Mouse (Mus musculus): ENCODE results near the gene Rnf185.

The Rnf185 gene

DNA sequence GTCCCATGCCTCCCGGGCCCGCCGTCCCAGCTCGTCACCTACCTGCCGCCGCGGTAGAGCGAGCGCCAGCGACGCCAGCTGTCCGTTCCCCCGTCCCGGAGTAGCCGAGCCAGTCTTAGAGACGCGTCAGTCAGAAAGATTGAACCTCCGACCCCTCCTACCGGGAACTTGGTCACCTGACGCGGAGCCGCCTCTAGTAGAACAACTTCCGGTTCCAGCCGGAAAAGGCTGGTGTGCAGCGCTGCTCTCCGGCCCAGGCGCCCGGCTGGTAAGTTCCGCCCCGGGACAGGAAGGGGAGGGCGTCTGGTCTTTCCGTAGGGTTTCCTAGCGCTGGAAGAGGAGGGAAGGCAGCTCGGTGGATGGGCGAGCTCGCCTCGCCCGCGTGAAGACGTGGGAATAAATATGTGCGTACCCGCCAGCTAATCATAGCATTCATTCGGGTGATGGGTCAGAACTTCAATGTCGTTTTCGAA is at the start of gene Rnf185:
Gene Rnf185, minus strand, starts transcription at position 197 of the 473 bp plus-strand sequence.
- peak; percentile 90 for DNase-seq (ENCODE audit: low spot score)

DNA sequence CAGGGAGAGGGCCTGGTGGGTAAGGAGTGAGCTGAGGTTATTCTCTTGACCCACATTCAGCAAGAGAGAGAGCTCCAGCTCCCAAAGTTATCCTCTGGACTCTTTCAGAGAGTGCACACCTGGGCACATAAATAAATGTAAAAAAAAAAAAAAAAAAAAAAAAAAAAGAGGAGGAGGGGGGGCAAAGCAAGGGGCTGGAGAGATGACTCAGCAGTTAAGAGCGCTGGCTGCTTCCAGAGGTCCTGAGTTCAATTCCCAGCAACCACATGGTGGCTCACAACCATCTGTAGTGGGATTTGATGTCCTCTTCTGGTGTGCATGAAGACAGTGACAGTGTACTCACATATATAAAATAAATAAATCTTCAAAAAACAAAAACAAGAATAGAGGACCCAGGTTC is 45.1 kb upstream of the Rnf185 start:
- DNase-seq (ENCODE audit: low spot score) = no peak

GRCm38 (mm10) chr11:3496756-3497155 is 44.6 kb upstream of the Rnf185 start:
- no peak for DNase-seq (ENCODE audit: low spot score)

DNA sequence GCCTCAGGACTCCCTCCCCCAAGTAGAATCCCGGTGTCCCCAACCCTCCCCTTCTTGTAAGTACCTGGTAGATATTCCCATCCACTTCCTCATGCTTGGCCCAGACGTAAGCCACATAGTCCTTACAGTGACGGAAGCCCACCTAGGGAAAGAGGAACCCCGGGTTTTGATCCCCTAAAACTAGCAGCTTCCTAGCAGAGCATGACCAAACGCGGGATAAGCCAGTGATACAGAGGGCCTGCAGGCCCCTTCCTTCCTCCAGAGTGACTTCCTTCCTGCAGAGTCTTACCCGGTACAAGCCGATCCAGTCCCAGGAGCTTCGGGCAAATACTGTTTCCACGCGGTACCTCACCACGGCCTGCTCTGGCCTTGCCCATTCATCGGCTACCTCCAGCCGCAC is 43.3 kb upstream of the Rnf185 start:
- no peak for DNase-seq (ENCODE audit: low spot score)

DNA sequence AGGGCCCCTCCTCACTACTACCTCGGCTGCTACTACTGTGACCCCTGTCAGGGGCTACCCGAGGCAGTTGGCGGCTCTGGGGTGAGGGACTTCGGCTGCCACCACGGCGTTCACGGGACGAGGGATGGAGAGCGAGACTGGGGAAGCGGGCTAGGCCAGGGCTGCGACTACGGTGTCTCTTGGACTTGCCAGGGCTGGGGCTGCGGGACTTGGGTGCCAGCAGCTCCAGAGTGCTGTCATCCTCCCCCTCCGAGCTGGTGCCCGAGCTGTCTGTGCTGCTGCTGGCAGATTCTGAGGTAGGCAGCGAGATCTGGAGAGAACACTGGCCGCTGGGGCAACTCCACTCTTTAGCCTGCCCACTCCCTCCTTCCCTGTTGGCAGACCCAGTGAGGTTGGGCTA is 42.7 kb upstream of the Rnf185 start:
- DNase-seq (ENCODE audit: low spot score) = no peak

GRCm38 (mm10) chr11:3492748-3493147 is 40.6 kb upstream of the Rnf185 start:
- DNase-seq (ENCODE audit: low spot score) = no peak

DNA sequence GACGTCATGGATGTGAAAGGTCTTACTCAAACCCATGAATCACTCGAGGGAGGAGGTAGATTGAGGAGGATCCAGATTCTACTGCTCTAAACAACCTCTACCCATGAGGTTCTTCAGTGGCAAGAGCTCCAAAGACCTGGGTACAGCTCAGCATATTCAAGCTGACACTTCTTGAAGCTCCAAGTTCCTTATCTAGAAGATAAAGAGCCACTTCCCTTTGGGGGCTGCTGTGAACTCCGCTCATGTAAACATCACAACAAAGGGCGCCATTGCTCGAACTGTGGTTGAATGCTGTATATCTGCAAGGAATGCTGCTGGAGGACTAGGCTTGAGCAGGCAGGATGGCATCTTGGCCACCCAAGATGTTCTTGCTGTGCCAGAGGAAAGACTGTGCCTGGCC is 36.9 kb upstream of the Rnf185 start:
- no peak for DNase-seq (ENCODE audit: low spot score)

GRCm38 (mm10) chr11:3487952-3488570 is 35.9 kb upstream of the Rnf185 start, which contains the start of gene Pla2g3:
Gene Pla2g3, plus strand, starts transcription at chr11:3488284.
- DNase-seq (ENCODE audit: low spot score) = no peak

DNA sequence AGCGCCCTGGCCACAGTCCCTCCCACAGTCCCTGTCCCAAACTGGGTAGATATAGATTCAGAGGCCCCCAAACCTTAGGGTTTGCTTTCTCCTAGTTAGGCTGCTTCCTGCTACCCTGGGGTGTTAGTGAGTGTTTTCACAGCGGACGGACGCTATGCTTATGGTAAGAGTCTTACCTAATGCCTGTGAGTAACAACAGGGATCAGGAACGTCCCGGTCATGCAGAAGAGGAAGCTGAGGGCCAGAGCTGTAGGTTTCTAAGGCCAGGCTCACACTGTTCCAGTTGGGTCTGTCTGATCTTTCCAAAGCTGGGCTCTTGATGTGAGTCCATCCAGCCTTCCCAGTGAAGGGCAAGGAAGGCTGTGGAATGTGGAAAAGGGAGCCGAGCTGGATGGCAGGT is 34.2 kb upstream of the Rnf185 start:
- DNase-seq (ENCODE audit: low spot score) = no peak

DNA sequence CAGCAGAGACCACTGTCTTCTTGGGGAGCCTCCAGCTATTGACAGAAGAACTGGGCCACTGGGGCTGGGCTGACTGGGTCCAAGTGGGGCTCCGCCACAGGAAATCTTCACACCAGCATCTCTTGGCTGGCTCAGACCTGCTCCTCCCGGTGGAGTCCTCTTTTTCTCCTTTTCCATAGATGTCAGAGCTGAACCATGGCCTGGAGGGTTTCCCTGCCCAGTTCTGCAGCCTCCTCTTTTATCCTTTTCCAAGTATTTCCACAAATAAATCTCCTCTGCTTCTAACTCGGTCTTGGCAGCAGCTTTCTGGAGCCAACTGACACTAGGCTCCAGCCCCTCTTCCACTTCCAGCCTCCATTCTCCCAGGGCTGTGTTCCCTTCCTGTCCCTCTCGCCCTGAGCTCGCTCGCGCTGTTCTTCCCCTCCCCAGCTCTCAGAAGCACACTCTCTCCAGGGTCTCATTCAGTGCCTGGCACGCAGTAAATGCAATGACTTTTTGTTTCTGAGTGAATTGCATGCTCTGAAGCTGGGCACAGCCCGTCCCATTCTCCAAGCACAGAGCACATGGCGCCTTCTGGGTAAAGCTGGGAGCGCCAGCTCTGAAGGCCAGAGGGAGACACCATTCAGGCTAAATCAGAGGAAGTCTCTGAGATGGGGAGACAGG is 31.9 kb upstream of the Rnf185 start:
- DNase-seq (ENCODE audit: low spot score) = no peak

DNA sequence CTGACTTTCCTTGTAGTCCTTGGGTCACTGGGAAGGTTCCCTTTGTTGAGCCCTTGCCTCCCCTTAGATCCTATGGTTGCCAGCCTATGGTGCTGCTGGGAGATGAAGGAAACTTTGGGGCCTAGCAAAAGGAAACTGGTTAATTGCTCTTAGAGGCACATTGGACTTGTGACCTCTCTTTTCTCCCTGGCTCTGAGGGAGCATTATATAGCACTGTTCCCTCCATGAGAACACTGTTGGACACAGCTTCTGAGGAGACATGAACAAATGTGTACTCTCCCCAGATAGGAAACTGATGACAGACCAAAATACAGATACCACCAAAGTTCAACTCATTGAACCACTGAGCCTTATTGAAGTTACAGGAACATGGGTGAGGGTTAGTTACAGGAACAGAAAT is 23.3 kb upstream of the Rnf185 start:
- no peak for DNase-seq (ENCODE audit: low spot score)

GRCm38 (mm10) chr11:3474480-3475115 is 22.4 kb upstream of the Rnf185 start:
- no peak for DNase-seq (ENCODE audit: low spot score)

DNA sequence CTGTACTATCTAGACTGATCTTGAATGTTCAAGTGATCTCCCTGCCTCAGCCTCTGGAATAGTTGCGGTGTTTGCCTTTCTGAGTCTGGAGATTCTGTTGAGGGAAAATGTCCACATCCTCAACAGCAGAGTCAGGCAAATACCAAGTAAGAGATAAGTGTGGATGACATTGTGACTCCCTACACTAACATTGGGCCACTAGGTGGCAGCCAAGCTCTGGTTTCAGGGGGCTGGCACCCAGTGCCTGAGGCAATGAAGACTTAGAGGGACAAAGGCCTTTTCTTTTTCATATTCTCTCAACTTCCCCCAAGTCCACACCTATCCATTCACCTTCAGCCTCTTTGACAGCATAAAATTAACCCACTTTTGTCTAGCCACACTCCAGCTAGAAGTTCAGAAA is 20.3 kb upstream of the Rnf185 start:
- DNase-seq (ENCODE audit: low spot score) = peak; percentile 95

- DNase-seq (ENCODE audit: low spot score) = no peak
Observed at GRCm38 (mm10) chr11:3471448-3471850, 19.3 kb upstream of the Rnf185 start.

DNA sequence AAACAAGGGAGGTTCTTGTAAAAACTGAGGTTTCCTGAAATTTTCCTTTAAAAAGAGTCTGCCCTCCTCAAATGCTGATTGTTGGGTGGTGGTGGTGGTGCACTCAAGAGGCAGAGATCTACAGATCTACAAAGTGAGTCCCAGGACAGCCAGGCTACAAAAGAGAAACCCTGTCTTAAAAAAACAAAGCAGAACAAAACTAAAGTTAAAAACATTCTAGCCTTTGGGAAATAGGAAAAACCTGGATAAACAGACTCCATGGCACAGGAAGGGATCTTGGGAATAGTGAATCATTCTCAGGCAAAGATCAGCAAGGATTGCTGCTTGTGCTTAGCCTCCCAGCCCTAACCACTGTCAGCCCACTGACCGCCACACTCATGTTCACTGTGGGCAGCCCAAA is 10.7 kb upstream of the Rnf185 start:
- no peak for DNase-seq (ENCODE audit: low spot score)

- DNase-seq (ENCODE audit: low spot score) = no peak
Observed at GRCm38 (mm10) chr11:3459105-3459468, 6.9 kb upstream of the Rnf185 start.

GRCm38 (mm10) chr11:3458428-3459104 is 6.4 kb upstream of the Rnf185 start:
- no peak for DNase-seq (ENCODE audit: low spot score)

DNA sequence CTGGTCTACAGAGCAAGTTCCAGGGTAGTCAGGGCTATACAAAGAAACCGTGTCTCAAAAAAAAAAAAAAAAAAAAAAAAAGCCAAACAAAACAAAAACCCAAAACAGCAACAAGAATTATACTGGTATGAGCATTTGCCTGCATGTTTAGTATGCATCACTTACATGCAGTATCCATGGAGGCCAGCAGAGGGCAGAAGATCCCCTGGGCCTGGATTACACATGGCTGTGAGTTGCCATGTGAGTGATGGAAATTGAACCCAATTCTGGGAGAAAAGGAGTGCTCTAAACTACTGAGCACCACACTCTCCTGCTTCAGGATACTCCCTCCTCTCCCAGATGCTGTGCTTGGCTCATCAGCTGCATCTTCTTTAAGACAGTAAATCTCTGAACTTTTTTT is 4.2 kb upstream of the Rnf185 start:
- DNase-seq (ENCODE audit: low spot score) = peak; percentile 80

- no peak for DNase-seq (ENCODE audit: low spot score)
Observed at GRCm38 (mm10) chr11:3454506-3454905, 2.3 kb upstream of the Rnf185 start.

GRCm38 (mm10) chr11:3453467-3453866 is 1.3 kb upstream of the Rnf185 start:
- no peak for DNase-seq (ENCODE audit: low spot score)

DNA sequence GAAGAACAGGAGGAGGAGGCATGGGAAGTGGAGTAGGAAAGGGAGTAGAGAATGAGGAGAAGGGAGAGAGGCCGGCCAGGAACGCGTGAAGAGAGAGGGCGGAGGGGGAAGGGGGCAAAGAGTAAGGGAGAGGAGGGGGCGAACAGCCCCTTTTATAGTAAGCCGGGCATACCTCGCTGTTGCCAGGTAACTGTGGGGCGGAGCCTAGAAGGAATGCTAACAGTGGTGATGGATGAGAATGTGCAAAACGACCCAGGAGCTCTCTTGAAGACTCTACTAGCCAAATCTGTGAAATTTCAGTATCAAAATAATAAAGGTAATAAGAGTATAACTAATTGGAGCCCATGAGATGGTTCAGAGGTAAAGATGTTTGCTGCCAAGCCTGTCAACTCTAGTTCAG is 606 bp upstream of the Rnf185 start:
- DNase-seq (ENCODE audit: low spot score) = peak; percentile 54

DNA sequence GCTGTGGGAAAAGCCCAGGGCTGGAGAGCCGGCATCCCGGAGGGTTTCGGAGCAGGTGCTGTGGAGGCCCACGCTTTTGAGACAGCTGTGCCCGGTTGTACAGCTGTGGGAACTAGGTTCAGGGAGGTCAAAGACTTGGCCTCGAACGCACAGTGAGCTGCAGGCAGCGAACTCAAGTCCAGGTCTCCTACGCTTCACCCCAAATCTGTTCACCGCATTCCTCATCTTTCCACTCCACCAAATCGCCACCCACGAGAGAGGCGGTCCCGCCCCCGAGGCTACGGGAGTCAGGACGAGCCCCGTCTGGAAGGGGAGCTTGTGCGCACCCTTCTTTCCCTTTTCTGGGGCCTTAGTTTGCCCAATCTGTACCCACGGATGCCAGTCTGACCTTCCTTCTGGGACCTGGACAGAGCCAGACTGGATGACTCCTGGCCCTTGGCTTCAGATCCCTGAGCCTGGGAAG is 431 bp downstream of the Rnf185 start:
- DNase-seq (ENCODE audit: low spot score) = peak; percentile 76

DNA sequence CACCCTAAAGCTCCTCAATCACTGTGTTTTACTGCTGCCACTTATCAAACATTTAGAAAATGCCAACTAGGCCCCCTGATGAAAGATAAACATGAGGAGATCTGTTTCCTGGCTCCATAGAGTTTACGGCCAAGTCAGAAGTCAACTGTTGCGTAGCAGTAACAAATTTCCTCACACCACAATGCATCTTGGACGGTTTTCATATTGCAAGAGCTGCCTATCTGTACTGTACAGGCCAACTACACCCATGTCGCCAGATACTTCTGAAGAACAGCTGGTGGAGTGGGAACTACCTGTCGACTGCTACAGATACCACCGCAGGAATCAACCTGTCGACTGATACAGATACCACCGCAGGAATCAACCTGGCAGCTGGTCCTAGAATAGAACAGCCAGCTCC is 7.3 kb downstream of the Rnf185 start:
- DNase-seq (ENCODE audit: low spot score) = no peak
